ENCODE assay signal across 19 mouse cellular contexts in genomic region chr13:91348489-91349083, GRCm38 (mm10).
DNase-seq lines count a peak whose midpoint lies in the region; ATAC-seq lines count a peak whose summit lies in the region.
"Had no signal": no experiment of that assay in that cellular context is flagged by ENCODE, and none has a peak within 500 bp of the region (broad histone marks: within the 10 kb centered on the region; RNA-seq: fewer than 3 reads in every experiment).

No protein-coding gene starts in this region.

- peaks cover 4% of the 10 kb centered on the region; the same call in 1 of the 2 replicates for H3K9me3 ChIP-seq in hindbrain, embryonic 16.5 days (ENCODE audit: control insufficient read depth, low read length)
- H3K9me3 ChIP-seq in hindbrain, embryonic 11.5 days (ENCODE audit: control insufficient read depth, low read length): no peaks in the 10 kb centered on the region
- H3K9me3 ChIP-seq in neural tube, embryonic 12.5 days: 0 out of 2 replicates have a peak, but pooled peaks cover 5% of the 10 kb centered on the region
- peaks cover 3% of the 10 kb centered on the region; the same call in 1 of the 2 replicates for H3K9me3 ChIP-seq in neural tube, embryonic 13.5 days
- H3K9me3 ChIP-seq: heart, embryonic 15.5 days had no signal

- DNase-seq in hindbrain, embryonic 11.5 days (ENCODE audit: low spot score): no peak
- no peak for DNase-seq in neural tube, embryonic 10.5 days (ENCODE audit: extremely low spot score, low spot score)
- DNase-seq in cerebellum, adult 18-20 months: no peak
- no peak for DNase-seq in thymus, postnatal 36 days
- DNase-seq: adrenal gland, postnatal 10 days; cerebellum, adult 11-12 months; cerebellum, adult 9-11 months; cerebellum, postnatal 36 days; gastrocnemius, postnatal 10 days; heart, adult 18-20 months; heart, postnatal 14 days had no signal

- no peaks in the 10 kb centered on the region for H3K27me3 ChIP-seq in hindbrain, embryonic 16.5 days (replicated peaks; ENCODE audit: control insufficient read depth, insufficient read depth, low read length)
- H3K27me3 ChIP-seq in hindbrain, embryonic 11.5 days (ENCODE audit: control insufficient read depth, insufficient read depth, low read length): no peaks in the 10 kb centered on the region; the same call in 1 of the 2 replicates
- H3K27me3 ChIP-seq in neural tube, embryonic 12.5 days (replicated peaks): no peaks in the 10 kb centered on the region
- no peaks in the 10 kb centered on the region for H3K27me3 ChIP-seq in neural tube, embryonic 13.5 days
- H3K27me3 ChIP-seq: embryonic facial prominence, embryonic 13.5 days; forebrain, embryonic 12.5 days; heart, embryonic 15.5 days had no signal

- WGBS in hindbrain, embryonic 16.5 days: 89% methylated on average over 12 of the region's 12 CpGs
- WGBS in hindbrain, embryonic 11.5 days: 95% methylated on average over 12 of the region's 12 CpGs
- 83% methylated on average over 12 of the region's 12 CpGs for WGBS in neural tube, embryonic 12.5 days
- 84% methylated on average over 12 of the region's 12 CpGs for WGBS in neural tube, embryonic 13.5 days

- H3K27ac ChIP-seq in hindbrain, embryonic 16.5 days (ENCODE audit: low read depth, low read length): no peak overlapping the region
- H3K27ac ChIP-seq in hindbrain, embryonic 11.5 days (ENCODE audit: low read depth, low read length): no peak overlapping the region
- H3K27ac ChIP-seq in neural tube, embryonic 12.5 days: no peak overlapping the region
- H3K27ac ChIP-seq in neural tube, embryonic 13.5 days (replicated peaks): 0 out of 2 replicates have a peak overlapping the region, but pooled peaks have one; percentile 6
- H3K27ac ChIP-seq: embryonic facial prominence, embryonic 13.5 days; forebrain, embryonic 12.5 days; heart, embryonic 15.5 days had no signal

- H3K9ac ChIP-seq in hindbrain, embryonic 16.5 days (ENCODE audit: low read depth, low read length): no peak overlapping the region
- no peak overlapping the region for H3K9ac ChIP-seq in hindbrain, embryonic 11.5 days (ENCODE audit: low read depth, low read length)
- H3K9ac ChIP-seq in neural tube, embryonic 12.5 days: no peak overlapping the region
- H3K9ac ChIP-seq in neural tube, embryonic 13.5 days: no peak overlapping the region
- H3K9ac ChIP-seq: embryonic facial prominence, embryonic 13.5 days; forebrain, embryonic 12.5 days; heart, embryonic 15.5 days had no signal

- no peak overlapping the region for H3K4me2 ChIP-seq in hindbrain, embryonic 16.5 days (ENCODE audit: low read length)
- H3K4me2 ChIP-seq in hindbrain, embryonic 11.5 days (replicated peaks; ENCODE audit: low read depth, low read length): no peak overlapping the region
- no peak overlapping the region for H3K4me2 ChIP-seq in neural tube, embryonic 12.5 days (replicated peaks)
- H3K4me2 ChIP-seq in neural tube, embryonic 13.5 days: no peak overlapping the region
- H3K4me2 ChIP-seq: embryonic facial prominence, embryonic 13.5 days; forebrain, embryonic 12.5 days; heart, embryonic 11.5 days; heart, embryonic 15.5 days had no signal

- no peaks in the 10 kb centered on the region for H3K4me1 ChIP-seq in hindbrain, embryonic 16.5 days (ENCODE audit: control insufficient read depth, insufficient read depth, low read depth, low read length)
- H3K4me1 ChIP-seq in hindbrain, embryonic 11.5 days (replicated peaks; ENCODE audit: control insufficient read depth, insufficient read depth, low read length): no peaks in the 10 kb centered on the region
- H3K4me1 ChIP-seq in neural tube, embryonic 12.5 days: no peaks in the 10 kb centered on the region
- H3K4me1 ChIP-seq in neural tube, embryonic 13.5 days (replicated peaks): 0 out of 2 replicates have a peak, but pooled peaks cover 6% of the 10 kb centered on the region
- H3K4me1 ChIP-seq: embryonic facial prominence, embryonic 13.5 days; forebrain, embryonic 12.5 days had no signal

- H3K36me3 ChIP-seq in hindbrain, embryonic 16.5 days (ENCODE audit: control insufficient read depth, insufficient read depth, low read length): no peaks in the 10 kb centered on the region; the same call in 1 of the 2 replicates
- no peaks in the 10 kb centered on the region for H3K36me3 ChIP-seq in hindbrain, embryonic 11.5 days (ENCODE audit: control insufficient read depth, insufficient read depth, low read length)
- no peaks in the 10 kb centered on the region for H3K36me3 ChIP-seq in neural tube, embryonic 12.5 days
- no peaks in the 10 kb centered on the region for H3K36me3 ChIP-seq in neural tube, embryonic 13.5 days
- H3K36me3 ChIP-seq: embryonic facial prominence, embryonic 13.5 days; forebrain, embryonic 12.5 days; heart, embryonic 15.5 days had no signal

- peak; percentile 40; the same call in 1 of the 2 replicates for ATAC-seq in hindbrain, embryonic 16.5 days
- ATAC-seq in hindbrain, embryonic 11.5 days (ENCODE audit: low FRiP score): no peak
- ATAC-seq in neural tube, embryonic 12.5 days (ENCODE audit: low FRiP score, low read depth): peak; percentile 63
- ATAC-seq in neural tube, embryonic 13.5 days (ENCODE audit: low read depth): peak; percentile 50
- ATAC-seq: forebrain, embryonic 16.5 days had no signal

- no peak overlapping the region for H3K4me3 ChIP-seq in hindbrain, embryonic 16.5 days (ENCODE audit: low read length)
- H3K4me3 ChIP-seq in hindbrain, embryonic 11.5 days (ENCODE audit: low read depth, low read length): no peak overlapping the region
- H3K4me3 ChIP-seq in neural tube, embryonic 12.5 days: no peak overlapping the region
- no peak overlapping the region for H3K4me3 ChIP-seq in neural tube, embryonic 13.5 days
- H3K4me3 ChIP-seq: embryonic facial prominence, embryonic 13.5 days; forebrain, embryonic 12.5 days; heart, embryonic 15.5 days had no signal
